Mouse (Mus musculus) embryonic fibroblast, embryonic 13.5 days (primary cell): ENCODE measurements around the gene Zscan12. TPM values are rescaled to one million over a fixed set of nuclear protein-coding genes. Genes with fewer than 3 reads are reported as not detected.
A peak's percentile ranks its signal among the peaks of the same experiment; 100 is the strongest.
"Not testable (repeated sequence)": the region's sequence is repeated elsewhere in the genome, so short reads cannot be mapped to it uniquely, and the experiment has no call there.

Experiments used
- H3K27ac ChIP-seq: 2 replicates; pipeline ENCODE4 v1.5.1; 2012; ENCODE audit warnings: low read length, control low read depth, inconsistent platforms; ENCODE audit not compliant: insufficient read depth
- H3K4me1 ChIP-seq: 2 replicates; pipeline ENCODE4 v1.6.1; 2011; ENCODE audit warnings: low read length; ENCODE audit not compliant: control insufficient read depth, insufficient read depth
- H3K4me3 ChIP-seq: 2 replicates; pipeline ENCODE4 v1.5.1; 2011; ENCODE audit warnings: mild to moderate bottlenecking, control low read depth, low read length; ENCODE audit not compliant: insufficient read depth
- CTCF ChIP-seq: IDR thresholded peaks from 2 replicates; pipeline ENCODE4 v1.5.1; 2011; ENCODE audit warnings: mild to moderate bottlenecking, control low read depth, low read length, moderate library complexity, borderline replicate concordance; ENCODE audit not compliant: insufficient read depth
- POLR2A ChIP-seq: IDR thresholded peaks from 2 replicates; pipeline ENCODE4 v1.6.1; 2011; ENCODE audit warnings: low read depth, mild to moderate bottlenecking, control low read depth, low read length, moderate library complexity
- polyA plus RNA-seq: library from polyadenylated mRNA; stranded (reverse); fragments of >200 nt; gene quantifications from 2 replicates; pipeline ENCODE4 v1.2.4, GENCODE M21; 2011; ENCODE audit warnings: low read depth; ENCODE audit not compliant: missing spikeins, insufficient read length

Zscan12 gene
- polyA plus RNA-seq, 1 experiment = 8.7 TPM

DNA sequence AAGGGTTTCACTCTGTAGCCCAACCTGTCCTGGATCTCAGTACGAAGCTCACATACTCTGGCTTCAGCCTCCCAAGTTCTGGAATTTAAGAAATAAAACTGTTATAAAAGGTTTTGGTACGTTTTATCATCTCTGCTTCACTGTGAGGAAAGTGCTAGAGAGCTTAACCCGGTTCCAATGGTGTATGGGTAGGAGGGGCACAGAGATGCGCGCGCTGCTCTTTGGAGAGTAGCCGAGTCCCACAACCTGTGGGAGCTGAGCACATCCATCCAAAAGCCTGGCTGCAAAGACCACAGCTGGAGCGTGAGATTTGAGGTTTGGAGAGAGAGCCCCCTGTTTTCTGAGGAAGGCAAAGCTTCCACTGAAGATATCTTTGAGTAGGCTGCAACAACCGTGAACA, 35.2 kb upstream of the Zscan12 start:
- TF ChIP-seq POLR2A (no peak), CTCF (no peak)

GRCm38 (mm10) chr13:21346610-21347009, 16.0 kb upstream of the Zscan12 start, which contains the start of gene Olfr1367:
Olfr1367 (plus strand) TSS chr13:21346910.
- no peak for TF ChIP-seq POLR2A
- no peak for TF ChIP-seq CTCF
- H3K4me3 ChIP-seq = no peak within 1 kb of the TSS
- no peak within 1 kb of the TSS for H3K27ac ChIP-seq
- H3K4me1 ChIP-seq = no peaks in the 10 kb centered on the region

More for the DNA sequence above, 35.2 kb upstream of the Zscan12 start:
- H3K4me1 ChIP-seq = no peaks in the 10 kb centered on the region
- no peak overlapping the region for H3K27ac ChIP-seq
- peak overlapping the region; percentile 83 for H3K4me3 ChIP-seq

DNA sequence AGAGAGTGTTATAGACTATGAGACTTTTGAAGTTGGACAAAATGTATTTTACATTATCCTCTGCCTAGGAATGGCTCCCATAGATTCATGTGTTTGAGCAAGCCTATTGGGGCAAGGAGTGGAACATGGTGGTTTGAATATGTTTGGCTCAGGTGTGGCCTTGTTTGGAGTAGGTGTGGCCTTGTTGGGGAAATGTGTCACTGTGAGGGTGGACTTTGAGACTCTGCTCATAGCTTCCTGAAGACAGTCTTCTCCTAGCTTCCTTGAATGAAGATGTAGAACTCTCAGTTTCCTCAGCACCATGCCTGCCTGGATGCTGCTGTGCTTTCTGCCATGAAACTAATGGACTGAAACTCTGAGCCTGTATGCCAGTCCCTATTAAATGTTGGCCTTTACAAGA, 12.0 kb upstream of the Zscan12 start:
- TF ChIP-seq POLR2A (no peak), CTCF (no peak)
- no peak overlapping the region for H3K4me3 ChIP-seq
- no peaks in the 10 kb centered on the region for H3K4me1 ChIP-seq
- H3K27ac ChIP-seq = no peak overlapping the region

GRCm38 (mm10) chr13:21363719-21364118, 1.1 kb downstream of the Zscan12 start:
- H3K27ac ChIP-seq = no peak overlapping the region
- no peaks in the 10 kb centered on the region for H3K4me1 ChIP-seq
- no peak for TF ChIP-seq POLR2A
- TF ChIP-seq CTCF = no peak
- peak overlapping the region; percentile 32 for H3K4me3 ChIP-seq

- no peak overlapping the region for H3K4me3 ChIP-seq
- TF ChIP-seq POLR2A (no peak), CTCF (no peak)
- no peaks in the 10 kb centered on the region for H3K4me1 ChIP-seq
- H3K27ac ChIP-seq = no peak overlapping the region
Measured at GRCm38 (mm10) chr13:21366635-21367034, 4.0 kb downstream of the Zscan12 start.

DNA sequence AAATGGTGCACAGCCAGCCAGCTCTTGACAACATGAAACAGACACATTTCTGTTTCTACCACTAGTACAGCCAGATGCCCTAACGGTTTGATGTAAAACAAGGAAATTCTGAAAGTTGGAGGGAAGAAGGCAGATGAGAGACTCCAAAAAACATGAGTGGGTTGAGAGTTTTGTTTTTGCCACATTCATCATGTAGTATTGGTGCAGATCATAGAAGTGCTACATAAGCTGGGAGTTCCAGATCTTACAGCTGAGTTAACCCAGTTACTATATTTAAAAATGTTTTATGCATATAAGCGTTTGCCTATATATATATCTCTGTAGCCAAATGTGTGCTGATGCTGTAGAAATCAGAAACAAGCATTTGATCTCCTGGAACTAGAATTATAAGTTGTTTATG, 10.1 kb downstream of the Zscan12 start:
- Histone ChIP-seq H3K4me1 (no peaks in the 10 kb centered on the region), H3K27ac (no peak overlapping the region), H3K4me3 (no peak overlapping the region)
- TF ChIP-seq POLR2A = no peak
- TF ChIP-seq CTCF = no peak

DNA sequence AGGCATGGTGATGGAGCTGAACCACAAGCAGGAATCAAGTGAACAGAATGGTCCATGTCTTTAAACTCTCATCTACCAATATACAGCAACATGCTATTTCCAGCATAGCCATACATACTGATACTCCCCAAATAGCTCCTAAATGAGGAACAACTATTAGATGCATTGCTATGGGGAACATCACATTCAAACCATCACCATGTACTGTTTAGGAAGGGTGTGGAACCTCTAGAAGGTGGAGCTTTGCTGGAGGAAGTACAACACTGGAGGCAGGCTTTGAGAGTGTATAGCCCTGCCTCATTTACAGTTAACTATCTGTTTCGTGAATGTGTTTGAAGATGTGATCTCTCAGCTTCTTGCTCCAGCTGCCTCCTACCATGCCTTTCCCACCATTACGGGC, 15.2 kb downstream of the Zscan12 start:
- no peak overlapping the region for H3K27ac ChIP-seq
- H3K4me3 ChIP-seq = no peak overlapping the region
- TF ChIP-seq POLR2A (no peak), CTCF (no peak)
- H3K4me1 ChIP-seq = no peaks in the 10 kb centered on the region

- H3K27ac ChIP-seq = no peak overlapping the region
- H3K4me3 ChIP-seq = no peak overlapping the region
- no peak for TF ChIP-seq CTCF
- no peak for TF ChIP-seq POLR2A
- no peaks in the 10 kb centered on the region for H3K4me1 ChIP-seq
Measured at GRCm38 (mm10) chr13:21395211-21395610, 32.6 kb downstream of the Zscan12 start.

DNA sequence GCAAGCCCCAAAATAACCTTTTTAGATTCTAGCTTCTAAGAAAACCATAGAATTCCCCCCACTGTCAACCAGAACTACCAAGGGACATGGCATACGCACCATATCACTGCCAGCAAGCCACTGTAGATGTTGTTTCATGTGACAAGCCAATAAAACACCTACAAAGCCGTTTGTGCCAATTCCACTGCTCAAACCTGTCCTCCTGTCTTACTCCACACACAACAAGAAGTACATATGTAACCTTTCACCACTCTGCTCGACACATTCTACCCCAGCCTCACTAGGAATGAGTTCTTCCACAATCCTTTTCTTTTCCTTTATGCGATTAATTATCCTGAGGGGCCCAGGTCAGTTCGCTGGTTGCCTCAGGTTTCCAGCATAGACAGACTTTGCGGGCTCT, 33.0 kb downstream of the Zscan12 start:
- Histone ChIP-seq H3K4me3 (no peak overlapping the region), H3K4me1 (no peaks in the 10 kb centered on the region), H3K27ac (no peak overlapping the region)
- TF ChIP-seq CTCF (no peak), POLR2A (no peak)

- H3K27ac ChIP-seq, H3K4me3 ChIP-seq, H3K4me1 ChIP-seq: not testable (repeated sequence)
Measured at GRCm38 (mm10) chr13:21396048-21396447, 33.4 kb downstream of the Zscan12 start.

DNA sequence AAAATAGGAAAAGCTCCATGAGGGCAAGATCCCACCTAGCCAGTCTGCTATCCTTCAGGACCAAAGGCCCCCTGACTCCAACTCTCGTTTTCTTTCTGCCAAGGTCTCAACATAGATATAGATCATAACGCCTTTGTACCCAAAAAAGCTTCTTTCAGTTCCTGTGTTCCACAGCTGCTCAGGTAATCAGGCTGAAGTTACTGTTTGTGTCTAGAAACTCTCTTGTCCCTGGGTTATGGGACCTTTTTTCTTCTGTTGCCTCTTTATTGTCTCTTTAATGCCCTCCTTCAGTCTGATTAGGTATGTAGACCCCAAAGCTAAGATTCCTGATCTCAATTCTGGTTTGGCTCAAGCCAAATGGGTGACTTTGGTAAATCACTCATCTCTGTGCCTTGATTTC, 34.9 kb downstream of the Zscan12 start:
- TF ChIP-seq CTCF = no peak
- no peak for TF ChIP-seq POLR2A
- no peak overlapping the region for H3K27ac ChIP-seq
- H3K4me3 ChIP-seq = no peak overlapping the region
- no peaks in the 10 kb centered on the region for H3K4me1 ChIP-seq
